Mouse (Mus musculus) splenic B cell, adult 2 months (primary cell): ENCODE data around the gene Kcnj8.

ENCODE experiments used
- DNase-seq: peaks from one replicate; pipeline ENCODE4 v3.0.0-alpha.2; 2011; ENCODE audit warnings: low read depth, low spot score
- H3K27me3 ChIP-seq: 2 replicates; pipeline ENCODE4 v1.6.1; 2012; ENCODE audit warnings: mild to moderate bottlenecking, low read length, moderate library complexity, mixed read lengths; ENCODE audit not compliant: control insufficient read depth, poor library complexity, insufficient read depth, severe bottlenecking
- H3K36me3 ChIP-seq: 2 replicates; pipeline ENCODE4 v1.6.1; 2012; ENCODE audit warnings: mild to moderate bottlenecking, low read length, moderate library complexity, mixed read lengths; ENCODE audit not compliant: control insufficient read depth, poor library complexity, insufficient read depth, severe bottlenecking

Gene Kcnj8

DNA sequence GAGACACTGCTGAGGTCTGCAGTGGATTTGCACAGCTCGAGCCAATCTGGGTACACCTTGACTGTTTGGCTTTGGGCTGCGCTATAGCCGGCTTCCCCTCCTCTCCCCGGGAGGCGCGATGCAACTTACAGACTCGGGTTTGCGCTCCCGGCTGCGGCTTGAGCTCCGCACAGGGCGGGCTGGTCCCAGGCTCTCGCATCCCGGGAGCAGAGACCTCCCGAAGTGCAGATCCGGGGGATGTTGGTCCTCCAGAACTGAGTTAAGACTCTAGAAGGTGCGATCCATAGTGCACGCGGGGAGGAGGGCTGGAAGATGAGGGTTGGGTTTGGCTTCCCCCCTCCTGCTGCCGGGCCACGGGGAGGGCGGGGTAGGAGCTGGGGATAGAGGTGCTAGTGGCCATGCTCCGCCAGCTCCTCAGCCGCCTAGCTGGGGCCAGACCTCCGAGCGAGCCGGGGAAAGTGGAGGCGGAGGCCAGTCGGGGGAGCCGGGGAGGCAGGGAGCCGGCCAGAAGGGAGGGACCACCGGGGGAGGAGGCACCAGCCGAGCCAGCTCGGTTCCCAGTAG is at the start of gene Kcnj8:
TSS of gene Kcnj8 (minus strand) at position 560 of the 564 bp plus-strand sequence.
- H3K36me3 ChIP-seq: no peaks in the 10 kb centered on the region

DNA sequence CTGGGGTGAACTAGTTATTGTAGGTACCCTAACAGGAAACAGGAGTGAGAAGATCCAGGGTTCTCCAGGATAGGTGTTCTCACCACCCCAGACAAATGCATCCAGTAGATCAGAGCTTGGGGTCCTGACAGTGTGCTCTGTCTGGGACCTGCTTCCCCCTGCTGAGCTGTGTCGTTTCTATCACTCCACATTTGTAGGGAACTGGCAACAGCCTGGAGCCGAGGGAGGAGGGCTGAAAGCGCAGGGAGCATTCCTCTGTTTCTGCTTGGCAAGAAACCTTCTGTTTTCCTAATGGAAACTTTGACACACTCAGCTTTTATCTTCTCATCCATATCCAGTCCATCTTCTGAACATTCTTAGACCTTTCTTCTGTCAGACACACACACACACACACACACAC is 45.2 kb upstream of the Kcnj8 start:
- no peak for DNase-seq
- Histone ChIP-seq H3K27me3 (no peaks in the 10 kb centered on the region), H3K36me3 (no peaks in the 10 kb centered on the region)

More for the DNA sequence above, at the start of gene Kcnj8:
- H3K27me3 ChIP-seq: peaks cover 3% of the 10 kb centered on the region; the same call in 1 of the 2 replicates
- no peak for DNase-seq

DNA sequence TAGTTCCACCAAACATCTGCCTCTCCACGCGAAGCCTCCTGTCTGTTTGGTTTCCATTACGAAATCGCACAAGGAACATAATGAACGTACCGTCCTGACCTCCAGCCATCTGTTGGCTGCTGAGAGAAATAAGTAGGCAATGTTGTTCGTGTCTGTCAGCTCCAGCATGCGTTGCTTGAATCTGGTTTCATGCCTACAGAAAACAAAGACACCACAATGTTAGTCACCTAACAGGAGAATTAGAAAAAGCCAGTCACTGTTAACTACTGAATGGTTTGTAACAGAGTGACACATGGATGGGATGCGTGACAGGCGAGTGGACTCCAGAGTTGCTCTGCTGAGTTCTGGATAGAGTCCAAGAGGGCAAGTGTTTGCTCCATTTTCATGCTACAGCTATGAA is 42.9 kb upstream of the Kcnj8 start:
- H3K27me3 ChIP-seq: no peaks in the 10 kb centered on the region
- H3K36me3 ChIP-seq: no peaks in the 10 kb centered on the region
- DNase-seq: no peak

DNA sequence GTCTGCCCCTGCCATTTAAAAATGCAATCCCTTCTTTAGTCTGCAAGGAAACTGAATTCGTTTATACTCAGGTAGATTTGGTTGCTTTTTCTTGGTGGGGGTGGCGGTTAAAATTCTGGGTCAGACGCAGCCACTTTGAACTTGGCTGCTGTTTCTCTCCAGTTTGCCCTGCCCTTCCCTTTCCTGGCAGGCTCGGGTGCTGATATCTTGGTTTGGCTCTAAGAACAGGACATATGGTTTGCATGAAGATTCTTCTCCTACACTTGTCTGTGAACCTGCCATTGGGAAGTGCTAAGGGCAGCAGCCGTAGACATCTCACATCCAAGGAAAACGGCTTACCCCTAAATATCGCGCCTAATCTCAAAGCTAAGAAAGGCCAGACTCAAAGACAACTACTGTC is 41.0 kb upstream of the Kcnj8 start:
- Histone ChIP-seq H3K27me3 (no peaks in the 10 kb centered on the region), H3K36me3 (no peaks in the 10 kb centered on the region)
- no peak for DNase-seq

DNA sequence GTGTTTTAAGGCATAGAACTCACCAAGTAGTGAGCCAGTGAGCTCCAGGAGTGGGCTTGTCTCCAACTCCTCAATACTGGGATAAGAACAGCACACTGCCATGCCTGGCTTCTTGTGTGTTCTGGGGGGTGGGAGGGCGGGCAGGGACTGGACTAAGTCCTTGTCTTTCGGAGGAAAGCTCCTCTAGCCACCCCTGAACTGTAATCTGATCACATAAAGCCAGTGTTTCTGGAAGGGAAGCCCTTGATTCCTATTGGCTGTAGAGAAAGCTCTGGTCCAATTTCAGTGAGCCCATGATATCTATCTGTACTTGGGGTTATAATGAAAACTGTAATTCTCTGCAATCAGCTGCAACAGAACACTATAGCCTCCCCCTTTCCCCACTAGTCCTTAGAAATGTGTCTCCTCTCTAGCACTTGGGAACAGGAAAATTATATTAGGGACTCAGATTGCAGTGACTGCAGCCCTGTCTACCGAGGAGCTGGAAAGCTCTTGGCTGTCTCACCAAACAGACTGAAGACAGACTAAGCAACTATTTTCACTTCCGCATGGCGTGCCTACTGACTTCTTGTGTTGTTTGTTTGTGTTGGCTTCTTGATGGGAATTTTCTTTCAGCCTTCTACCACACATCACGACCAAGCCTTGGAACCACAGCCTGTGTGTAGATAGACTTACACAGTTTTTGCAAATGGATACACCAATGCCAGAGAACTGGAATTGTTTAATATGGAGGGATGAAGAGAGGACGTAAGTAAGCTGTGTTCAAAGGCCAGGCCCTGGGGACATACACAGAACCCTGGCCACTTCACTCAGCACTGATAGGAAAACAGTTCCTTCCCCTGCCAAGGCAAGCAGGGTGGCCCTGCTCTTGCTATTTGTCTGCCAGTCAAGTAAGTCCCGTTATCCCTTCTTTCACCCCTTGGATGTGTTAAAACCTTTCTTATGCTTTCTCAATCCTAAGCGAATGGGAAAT is 38.3 kb upstream of the Kcnj8 start:
- no peaks in the 10 kb centered on the region for H3K36me3 ChIP-seq
- DNase-seq: no peak
- no peaks in the 10 kb centered on the region for H3K27me3 ChIP-seq

DNA sequence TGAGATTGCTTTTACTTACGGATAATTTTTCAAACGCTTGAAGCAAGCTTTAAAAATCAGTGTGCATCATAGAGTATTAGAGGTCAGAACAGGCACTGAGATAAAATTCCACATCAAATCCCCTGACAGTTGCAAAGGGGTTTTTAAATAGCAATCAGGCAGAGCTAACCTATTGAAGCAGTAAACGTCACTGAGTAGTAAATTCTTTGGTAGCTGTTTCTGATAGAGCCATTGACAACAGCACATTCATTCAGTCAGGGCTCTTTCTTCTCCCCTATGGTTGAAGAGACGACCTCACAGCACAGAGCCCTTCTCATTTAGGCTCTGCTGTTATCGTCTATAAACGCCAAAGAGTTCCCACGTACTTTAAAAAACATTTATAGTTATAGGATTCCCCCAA is 35.7 kb upstream of the Kcnj8 start:
- Histone ChIP-seq H3K36me3 (no peaks in the 10 kb centered on the region), H3K27me3 (no peaks in the 10 kb centered on the region)
- DNase-seq: no peak

DNA sequence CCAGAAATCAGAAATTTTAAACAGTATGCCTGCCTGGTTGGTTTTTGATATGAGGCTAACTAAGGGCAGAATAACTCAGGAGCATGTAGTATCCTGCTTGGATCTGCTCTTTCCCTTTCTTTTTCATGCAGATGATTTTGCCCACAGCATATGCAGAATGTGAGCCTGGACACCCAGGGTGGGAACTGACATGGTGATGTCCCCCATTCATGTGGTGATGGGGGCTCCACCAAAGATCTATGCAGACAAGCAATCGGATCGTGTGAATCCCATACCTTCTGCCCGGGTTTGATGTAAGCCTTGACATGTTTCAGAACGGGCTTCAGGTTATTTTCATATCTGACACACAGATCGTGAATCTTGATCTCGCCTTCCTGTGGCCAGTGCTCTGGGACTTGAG is 31.4 kb upstream of the Kcnj8 start:
- no peak for DNase-seq
- no peaks in the 10 kb centered on the region for H3K27me3 ChIP-seq
- no peaks in the 10 kb centered on the region for H3K36me3 ChIP-seq

DNA sequence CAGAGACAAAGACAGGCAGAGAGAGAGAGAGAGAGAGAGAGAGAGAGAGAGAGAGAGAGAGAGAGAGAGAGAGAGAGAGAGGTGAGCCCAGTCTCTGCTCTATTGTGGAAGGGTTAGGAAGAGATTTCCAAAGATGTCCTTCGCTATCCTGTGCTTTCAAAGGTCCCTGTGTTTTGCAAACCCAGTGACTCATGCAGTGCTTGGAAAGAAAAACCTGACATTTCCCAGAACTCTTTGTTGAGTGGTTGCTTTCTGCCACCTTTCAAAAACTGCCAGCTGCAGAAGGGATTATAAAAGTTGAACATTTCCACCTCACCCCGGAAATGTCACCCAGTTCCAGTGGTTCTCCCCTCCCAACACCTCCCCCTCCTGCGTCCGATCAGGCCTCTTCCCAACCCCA is 7.4 kb upstream of the Kcnj8 start:
- no peak for DNase-seq
- Histone ChIP-seq H3K27me3 (no peaks in the 10 kb centered on the region), H3K36me3 (no peaks in the 10 kb centered on the region)

DNA sequence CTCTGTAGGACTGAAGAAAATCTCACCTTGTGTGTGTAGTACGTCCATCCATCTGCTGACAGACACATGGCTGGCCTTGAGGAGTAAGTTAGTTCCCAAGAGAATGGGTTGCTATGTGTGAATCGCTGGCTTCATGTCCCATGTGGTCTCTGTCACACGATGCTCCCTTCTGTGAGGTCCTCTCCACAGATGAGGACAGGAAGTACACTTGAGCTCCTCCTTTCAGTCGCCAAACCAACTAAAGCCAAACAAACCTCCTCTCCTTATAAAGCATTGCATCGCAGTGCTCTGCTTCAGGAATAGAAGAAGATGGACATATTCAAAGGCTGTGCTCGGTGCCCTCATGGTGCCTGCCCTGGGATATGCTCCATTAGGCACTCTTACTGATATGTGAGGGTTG is 6.4 kb upstream of the Kcnj8 start:
- H3K27me3 ChIP-seq: no peaks in the 10 kb centered on the region
- no peak for DNase-seq
- no peaks in the 10 kb centered on the region for H3K36me3 ChIP-seq

DNA sequence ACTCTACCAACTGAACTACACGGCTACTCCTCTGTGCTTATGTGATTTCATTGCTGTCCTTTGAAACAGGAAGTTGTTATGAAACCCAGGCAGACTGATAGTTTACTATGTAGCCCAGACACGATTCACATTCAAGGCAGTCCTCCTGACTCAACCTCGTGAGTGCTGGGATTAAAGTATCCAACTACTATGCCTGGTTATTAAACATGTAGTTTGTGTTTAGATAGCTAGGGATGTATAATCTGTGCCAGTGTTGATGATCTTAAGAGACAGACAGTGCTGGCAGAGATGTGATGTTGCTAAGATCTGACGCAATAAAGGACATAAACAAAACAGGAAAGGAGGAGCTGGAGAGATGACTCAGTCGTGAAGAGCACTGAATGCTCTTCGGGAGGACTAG is 1.5 kb upstream of the Kcnj8 start:
- H3K27me3 ChIP-seq: peaks cover 3% of the 10 kb centered on the region; the same call in 1 of the 2 replicates
- no peak for DNase-seq
- no peaks in the 10 kb centered on the region for H3K36me3 ChIP-seq

DNA sequence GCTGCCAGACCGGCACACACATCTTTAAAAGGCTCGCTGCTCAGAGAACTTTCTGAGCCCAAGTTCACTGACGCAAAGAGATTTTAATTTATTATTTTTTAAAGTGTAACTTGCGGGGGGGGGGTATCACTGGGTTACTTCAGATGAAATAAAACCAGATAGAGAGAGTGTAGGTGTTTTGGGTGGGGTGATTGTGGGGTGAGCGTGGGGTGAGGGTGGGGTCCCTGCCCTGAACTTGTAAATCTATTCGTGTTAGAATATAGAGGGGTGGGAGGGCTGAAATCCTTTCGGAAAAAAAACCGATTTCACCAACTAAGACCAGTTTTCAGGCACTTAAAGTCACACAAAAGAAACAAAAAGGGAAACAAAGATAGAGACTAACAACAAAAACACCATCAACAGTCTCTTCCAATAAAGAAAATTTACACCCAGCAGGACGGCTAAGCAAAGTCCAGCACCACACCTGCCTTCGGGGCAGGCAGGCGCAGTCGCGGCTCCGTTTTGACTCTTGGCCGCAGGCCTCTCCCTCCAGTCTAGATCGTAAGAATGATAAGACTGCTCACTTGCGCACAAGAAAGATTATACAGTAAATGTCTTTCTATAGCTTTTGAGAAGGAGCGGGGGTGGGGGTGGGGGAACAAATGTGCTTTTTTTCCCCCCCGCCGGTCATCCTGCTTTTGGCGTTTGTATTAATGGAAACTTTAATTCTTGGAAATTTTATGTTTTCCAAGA is 381 bp upstream of the Kcnj8 start:
- H3K27me3 ChIP-seq: peaks cover 3% of the 10 kb centered on the region; the same call in 1 of the 2 replicates
- no peak for DNase-seq
- H3K36me3 ChIP-seq: no peaks in the 10 kb centered on the region

DNA sequence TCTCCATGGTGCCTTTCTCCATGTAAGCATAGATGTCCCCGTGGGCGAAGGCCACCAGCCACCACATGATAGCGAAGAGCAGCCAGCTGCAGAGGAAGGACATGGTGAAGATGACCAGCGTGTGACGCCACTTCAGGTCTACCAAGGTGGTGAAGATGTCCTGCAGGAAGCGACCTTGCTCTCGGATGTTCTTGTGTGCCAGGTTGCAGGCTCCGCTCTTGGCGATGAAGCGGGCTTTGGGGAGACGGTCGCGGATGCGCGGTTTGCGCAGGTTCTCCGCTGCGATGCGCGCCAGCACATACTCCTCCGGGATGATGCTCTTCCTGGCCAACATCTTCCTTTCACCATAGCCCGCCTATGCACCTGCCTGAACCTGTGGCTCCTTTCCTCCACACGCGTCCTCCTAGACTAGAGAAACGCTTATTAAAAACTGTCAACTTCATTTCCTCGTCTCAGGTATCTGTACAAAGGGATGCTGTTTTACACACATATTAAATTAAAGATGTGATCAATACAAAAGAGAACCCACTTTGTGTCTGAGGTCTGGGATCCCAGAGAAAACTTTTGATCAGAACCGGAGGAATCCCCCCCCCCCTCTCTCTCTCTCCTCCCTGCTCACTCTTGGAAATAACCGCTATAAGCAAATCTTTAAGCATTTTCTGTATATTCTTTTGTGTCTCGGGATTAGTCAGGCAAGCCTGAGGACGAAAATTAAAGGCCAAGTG is 1.2 kb downstream of the Kcnj8 start:
- H3K36me3 ChIP-seq: no peaks in the 10 kb centered on the region
- peaks cover 3% of the 10 kb centered on the region; the same call in 1 of the 2 replicates for H3K27me3 ChIP-seq
- DNase-seq: no peak

DNA sequence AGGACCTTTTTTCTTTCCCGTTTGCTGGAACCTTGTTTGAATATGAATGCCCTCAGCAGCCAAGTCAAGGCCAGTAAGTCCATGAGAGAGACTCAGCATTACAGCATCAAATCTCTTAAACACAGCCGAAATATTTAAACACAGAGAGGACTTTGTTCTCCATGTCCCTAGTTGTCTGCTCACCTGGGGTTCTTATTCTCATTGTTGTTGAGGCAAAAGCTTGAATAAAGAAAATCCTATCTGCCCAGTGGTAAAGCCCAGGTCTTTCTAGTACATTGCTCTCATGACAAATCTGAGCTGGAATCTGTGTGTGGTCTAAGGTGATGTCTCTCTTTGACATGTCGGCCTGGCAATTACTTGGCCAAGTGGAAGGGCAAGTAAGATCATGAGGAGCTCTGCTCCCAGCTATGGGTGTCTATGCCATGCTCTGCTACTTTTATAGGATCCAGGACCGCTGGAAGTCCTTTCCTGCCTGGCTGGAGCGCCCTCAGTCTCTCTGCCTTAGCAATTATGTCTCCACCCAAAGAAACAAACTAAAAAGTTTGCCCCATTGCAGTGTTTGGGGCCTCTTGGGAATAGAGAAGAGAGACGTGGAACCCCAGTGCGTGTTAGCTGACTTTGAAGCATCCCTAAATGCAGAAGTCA is 2.6 kb downstream of the Kcnj8 start:
- H3K36me3 ChIP-seq: no peaks in the 10 kb centered on the region
- no peak for DNase-seq
- peaks cover 3% of the 10 kb centered on the region; the same call in 1 of the 2 replicates for H3K27me3 ChIP-seq

DNA sequence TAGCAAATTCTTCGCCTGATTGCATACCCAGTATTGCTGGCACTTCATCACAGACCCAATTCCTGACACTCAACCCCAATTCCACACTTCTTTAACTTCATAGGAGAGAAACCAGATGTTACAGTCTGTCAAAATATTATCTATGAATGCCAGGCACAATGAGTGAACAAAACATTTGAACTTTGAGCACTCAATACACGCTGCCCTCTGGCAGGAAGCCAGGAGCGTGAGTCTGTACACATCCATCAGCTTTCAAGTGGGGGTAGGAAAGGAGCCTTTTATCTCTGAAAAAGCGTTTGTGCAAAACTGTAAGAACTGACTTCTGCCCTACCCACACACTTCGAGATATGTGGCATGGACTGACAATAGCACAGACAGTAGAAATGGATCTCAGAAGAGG is 4.0 kb downstream of the Kcnj8 start:
- peaks cover 3% of the 10 kb centered on the region; the same call in 1 of the 2 replicates for H3K27me3 ChIP-seq
- no peak for DNase-seq
- H3K36me3 ChIP-seq: no peaks in the 10 kb centered on the region
